Mouse (Mus musculus): ENCODE results near the gene Ccnt2.
A peak's percentile ranks its signal among the peaks of the same experiment; 100 is the strongest.
"Not testable (repeated sequence)": the region's sequence is repeated elsewhere in the genome, so short reads cannot be mapped to it uniquely, and the experiment has no call there.

Gene Ccnt2

DNA sequence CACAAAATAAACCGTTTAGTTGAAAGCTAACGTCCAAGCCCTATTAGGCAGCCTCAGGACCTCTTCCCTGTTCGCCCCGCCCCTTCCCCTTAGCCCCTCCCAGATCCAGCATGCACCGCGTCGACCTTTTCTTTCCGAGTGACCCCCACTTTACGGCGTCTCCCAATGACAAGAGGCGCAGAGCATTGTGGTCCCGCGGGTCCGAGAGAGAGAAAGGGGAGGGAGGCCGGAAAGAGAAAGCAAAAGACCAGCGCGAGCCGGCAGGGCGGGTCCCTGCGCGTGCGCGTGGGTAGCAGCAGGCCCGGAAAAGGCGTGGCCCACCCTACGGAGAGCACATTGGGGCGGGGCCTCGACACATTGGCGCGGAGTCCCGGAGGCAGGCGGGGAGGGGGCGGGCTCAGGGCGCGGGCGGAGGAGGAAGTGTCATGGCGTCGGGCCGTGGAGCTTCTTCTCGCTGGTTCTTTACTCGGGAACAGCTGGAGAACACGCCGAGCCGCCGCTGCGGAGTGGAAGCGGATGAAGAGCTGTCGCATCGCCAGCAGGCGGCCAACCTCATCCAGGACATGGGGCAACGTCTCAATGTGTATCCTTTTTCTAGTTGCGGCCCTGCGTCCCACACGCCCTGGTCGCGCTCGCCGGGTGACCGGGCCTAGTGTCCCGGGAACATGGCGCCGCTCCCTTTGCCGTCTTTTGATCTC is at the start of gene Ccnt2:
Gene Ccnt2, plus strand, starts transcription at position 362 of the 698 bp plus-strand sequence.
- peak; percentile 97 for DNase-seq (ENCODE audit: low spot score)

DNA sequence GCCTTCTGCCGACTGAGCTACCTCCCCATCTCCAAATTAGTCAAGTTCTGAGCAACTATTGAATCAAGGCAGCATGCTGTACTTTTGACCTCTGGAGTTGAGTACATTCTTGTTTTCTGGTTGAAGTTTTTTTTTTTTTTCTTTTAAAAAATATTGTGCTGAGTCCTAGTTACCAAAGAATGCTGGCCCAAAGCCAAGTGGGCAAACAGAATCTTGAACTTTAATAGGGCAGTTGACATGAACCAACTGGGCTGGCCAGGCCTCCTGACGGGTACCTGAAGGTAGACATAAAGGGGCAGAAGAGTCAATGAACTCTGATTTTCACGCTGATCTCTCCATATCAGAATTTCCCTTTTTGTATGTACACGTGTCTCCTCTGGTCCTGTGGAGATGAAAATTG is 44.9 kb upstream of the Ccnt2 start, which contains the start of gene Acmsd:
Gene Acmsd, plus strand, starts transcription at position 318 of the 400 bp plus-strand sequence.
- DNase-seq (ENCODE audit: low spot score) = no peak

- DNase-seq (ENCODE audit: low spot score) = no peak
Observed at GRCm38 (mm10) chr1:127731086-127731485, 42.9 kb upstream of the Ccnt2 start.

- no peak for DNase-seq (ENCODE audit: low spot score)
Observed at GRCm38 (mm10) chr1:127732435-127732834, 41.5 kb upstream of the Ccnt2 start.

DNA sequence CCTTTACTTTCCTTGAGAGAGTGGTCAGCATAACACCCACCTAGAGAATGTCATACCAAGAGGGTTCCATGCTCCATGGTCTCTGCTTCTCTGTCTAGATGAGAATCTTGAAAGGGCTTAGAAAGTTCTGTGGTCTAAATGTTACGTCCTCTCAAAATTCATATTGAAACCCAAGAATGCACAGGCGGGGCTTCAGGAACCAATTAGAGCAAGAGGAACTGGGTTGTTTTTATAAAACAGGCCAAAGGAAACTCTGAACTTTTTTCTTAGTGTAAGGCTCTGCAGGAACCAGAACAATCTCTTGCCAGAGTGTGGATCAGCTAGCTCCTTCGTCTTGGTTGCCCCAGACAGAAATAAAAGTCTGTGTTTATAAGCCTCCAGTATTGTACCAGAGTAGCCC is 41.1 kb upstream of the Ccnt2 start:
- no peak for DNase-seq (ENCODE audit: low spot score)

GRCm38 (mm10) chr1:127735356-127735755 is 38.6 kb upstream of the Ccnt2 start:
- no peak for DNase-seq (ENCODE audit: low spot score)

DNA sequence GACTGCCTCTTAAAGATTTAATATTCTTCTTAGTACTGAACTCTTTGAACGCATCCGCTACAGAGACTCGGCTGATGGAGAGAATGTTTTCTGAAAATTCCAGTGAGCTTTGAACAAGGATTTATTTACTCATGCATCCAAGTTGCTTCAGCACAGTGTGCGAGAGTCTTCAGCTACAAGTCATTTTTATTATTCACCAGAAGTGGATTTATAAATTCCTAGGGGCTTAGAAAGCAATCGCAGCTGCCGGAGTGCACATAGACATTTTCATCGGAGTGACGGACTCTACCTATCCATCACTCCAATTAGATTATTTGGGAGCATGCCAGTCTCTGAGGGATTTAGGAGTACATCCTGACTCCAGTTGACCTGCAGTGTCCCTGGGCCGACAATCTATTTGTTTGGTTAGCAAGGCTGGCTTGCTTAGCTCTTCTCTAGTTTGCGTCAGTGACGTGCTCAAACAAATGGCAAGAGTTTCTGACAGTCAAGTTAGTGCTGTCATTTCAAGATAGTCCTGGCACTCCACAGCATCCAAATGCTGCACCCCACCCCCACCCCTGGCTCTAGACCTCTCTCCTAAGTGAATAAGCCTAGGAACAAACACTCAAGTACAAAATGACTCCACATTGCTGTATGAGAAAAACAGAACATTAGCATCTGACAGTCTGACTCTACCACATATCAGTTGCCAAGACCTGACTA is 23.4 kb upstream of the Ccnt2 start:
- DNase-seq (ENCODE audit: low spot score) = no peak

DNA sequence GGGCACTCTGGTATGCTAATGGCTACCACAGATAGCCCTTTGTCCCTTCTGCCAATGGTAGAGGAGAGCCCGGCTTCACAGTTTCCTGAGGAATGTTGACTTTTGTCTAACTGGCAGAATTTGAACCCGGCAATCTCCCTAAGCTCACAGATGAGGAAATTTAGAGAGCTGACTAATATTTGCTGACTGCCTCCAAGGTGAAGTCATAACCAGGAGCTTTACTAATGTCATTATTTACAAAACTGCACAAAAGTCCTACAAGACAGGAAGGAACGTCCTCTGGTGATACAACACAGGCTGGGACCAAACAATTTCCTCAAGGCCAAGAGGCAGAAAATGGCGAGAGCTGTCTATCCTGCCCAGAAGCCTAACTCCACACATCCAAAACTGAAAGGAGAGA is 18.2 kb upstream of the Ccnt2 start:
- no peak for DNase-seq (ENCODE audit: low spot score)

DNA sequence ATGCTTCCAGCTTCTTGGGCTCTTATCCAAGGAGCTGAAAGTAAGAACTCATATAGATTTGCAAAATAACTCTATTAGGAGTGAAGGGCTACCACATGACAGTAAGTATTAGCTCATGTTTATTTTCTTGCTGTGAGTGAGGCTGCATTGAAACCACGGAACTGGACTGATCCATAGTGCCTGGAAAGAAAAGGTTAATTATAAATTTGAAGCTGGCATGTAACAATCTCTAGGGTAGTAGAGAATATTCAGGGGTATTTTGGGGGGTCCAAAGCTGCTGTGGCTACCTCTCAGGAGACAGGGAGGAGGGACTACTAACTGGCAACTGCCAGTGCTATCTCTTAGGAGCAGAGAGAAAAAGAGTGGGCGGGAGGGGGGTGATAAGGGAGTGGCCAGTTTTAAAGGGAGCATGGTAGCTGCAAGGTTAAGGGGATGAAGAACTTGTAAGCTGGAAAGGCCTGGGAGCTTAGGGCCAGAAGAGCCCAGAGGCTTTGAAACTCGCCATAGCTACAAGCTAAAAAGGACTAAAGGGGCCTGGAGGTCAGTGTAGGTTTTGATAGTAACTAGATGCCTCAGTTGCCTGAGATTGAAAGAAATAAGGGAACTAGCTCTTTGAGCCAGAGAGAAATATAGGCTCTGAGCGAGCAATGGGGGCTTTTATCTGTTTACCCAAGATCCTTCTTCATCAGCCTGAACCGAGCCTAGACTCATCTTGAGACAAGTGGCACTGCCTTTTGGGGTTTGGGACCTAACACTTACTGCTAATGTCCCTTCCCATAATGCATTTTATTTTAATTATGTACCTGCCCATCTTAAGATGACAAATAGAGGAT is 17.4 kb upstream of the Ccnt2 start:
- no peak for DNase-seq (ENCODE audit: low spot score)

- not testable (repeated sequence) for DNase-seq (ENCODE audit: low spot score)
Observed at GRCm38 (mm10) chr1:127757164-127757545, 16.8 kb upstream of the Ccnt2 start.

GRCm38 (mm10) chr1:127765468-127765867 is 8.5 kb upstream of the Ccnt2 start:
- no peak for DNase-seq (ENCODE audit: low spot score)

GRCm38 (mm10) chr1:127766741-127767140 is 7.2 kb upstream of the Ccnt2 start:
- no peak for DNase-seq (ENCODE audit: low spot score)

DNA sequence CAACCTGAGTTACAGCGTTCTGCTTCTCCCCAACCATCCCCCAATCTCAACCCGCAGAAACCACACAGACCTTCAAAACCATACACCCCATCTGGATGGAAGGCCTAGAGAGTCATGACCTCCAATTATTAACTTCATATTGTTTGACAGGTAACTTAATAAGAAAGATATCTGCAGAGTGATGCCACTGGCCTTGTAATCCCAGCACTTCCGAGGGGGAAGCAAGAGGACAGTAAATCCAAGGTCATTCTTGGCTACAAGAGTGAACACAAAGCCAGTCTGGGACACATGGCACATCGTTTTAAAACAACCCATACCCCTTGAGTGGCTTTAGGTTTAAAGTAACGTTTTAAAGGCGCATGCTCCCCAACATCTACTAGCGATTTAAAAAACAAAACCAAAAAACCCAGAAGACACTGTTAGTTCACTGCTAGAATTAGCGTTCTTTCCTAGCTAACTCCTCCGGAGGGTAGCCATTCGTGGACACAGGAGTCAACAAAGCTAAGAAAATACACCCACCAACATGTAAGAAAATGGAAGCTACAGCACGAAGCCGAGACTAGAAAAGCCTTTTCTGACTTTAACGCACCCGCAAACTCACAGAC is 664 bp upstream of the Ccnt2 start:
- peak; percentile 8 for DNase-seq (ENCODE audit: low spot score)

DNA sequence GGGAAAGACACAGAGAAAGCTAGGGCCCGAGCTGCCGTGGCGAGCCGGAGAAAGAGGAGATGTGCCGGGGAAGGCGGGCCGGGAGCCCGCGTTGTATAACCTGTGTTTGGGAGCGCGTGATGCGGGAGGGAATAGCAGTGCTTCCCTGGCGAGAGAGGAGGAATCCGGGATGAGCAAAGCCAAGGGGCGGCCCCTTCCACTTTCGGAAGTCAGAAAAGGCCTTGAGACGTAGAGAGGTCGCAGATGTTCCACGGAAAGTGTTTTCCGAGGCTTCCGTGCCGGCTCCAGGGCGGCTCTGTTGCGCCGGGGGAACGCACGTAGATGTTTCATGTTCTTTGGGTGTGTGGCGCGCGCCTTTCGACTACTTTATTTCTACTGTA is 527 bp downstream of the Ccnt2 start:
- DNase-seq (ENCODE audit: low spot score) = no peak

- DNase-seq (ENCODE audit: low spot score) = no peak
Observed at GRCm38 (mm10) chr1:127775206-127775720, 1.3 kb downstream of the Ccnt2 start.

DNA sequence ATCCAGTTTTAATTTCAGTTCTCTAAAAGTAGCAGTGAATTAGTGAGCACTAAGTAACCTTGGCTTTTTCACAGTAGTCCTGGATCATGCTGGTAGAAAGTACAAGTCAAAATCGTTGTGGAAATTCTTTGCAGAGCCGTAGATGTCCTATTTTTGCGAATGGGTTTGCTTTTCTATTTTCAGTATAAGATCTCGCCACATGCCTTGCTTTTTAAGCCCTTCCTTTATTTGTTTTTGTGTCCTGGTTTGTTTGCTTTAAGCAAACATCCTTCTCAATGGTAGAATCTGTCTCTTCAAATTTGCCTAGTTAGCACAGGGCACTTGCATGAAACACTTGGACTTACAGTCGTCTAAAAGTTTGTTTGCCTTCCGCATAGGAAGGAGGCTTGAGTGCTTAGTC is 2.3 kb downstream of the Ccnt2 start:
- no peak for DNase-seq (ENCODE audit: low spot score)

DNA sequence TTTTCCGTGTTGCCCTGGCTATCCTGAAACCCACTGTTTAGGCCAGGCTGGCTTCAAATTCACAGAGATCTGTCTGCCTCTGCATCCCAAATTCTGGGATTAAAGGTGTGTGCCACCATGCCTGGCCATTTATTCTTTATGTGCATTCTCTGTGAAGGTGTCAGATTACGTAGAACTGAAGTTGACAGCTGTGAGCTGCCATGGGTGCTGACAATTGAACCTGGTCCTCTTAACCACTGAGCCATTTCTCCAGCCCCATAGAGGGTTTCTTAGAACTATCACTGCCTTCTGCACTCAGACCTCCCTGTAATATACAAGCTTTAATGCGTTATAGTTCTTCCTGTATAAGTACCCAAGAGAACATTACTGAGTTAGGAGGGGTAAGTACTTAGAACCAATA is 4.6 kb downstream of the Ccnt2 start:
- no peak for DNase-seq (ENCODE audit: low spot score)

GRCm38 (mm10) chr1:127780142-127780541 is 6.2 kb downstream of the Ccnt2 start:
- no peak for DNase-seq (ENCODE audit: low spot score)

DNA sequence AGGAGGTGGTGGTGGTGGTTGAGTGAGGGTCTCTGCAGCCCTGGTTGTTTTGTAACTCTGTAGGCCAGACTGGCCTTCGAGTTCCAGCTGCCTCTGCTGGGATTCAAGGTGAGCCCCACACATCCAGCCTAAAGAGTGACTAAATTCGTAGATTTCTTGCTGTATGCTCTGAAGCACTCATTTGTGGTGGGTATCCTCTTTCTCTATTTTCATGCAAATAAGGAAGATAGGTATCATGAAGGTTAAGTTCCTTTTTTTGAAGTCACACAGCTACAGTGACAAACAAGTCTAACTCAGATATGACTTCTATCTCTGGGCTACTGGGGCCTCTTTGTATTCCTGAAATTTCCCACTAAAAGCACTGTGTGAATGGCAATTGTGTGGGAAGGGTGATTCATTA is 6.9 kb downstream of the Ccnt2 start:
- no peak for DNase-seq (ENCODE audit: low spot score)

- no peak for DNase-seq (ENCODE audit: low spot score)
Observed at GRCm38 (mm10) chr1:127783862-127784261, 9.9 kb downstream of the Ccnt2 start.

DNA sequence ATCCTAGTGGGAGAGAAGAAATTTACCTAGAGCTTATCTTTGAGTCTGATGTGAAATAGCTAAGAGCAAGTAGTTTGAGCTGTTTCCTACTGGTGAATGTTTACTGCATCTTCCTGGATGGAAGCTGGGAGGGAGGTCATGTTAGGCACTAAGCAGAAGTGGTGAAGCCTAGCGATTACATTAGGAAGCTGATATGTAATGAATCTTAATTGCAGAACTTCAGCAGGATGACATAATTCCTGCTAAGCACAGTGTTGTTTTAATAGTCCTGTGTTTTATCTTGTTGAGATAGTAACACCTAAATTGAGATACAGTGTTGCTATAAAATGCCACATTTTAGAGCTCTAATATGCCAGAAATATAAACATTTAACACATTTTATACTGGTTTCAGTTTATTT is 11.9 kb downstream of the Ccnt2 start:
- DNase-seq (ENCODE audit: low spot score) = no peak

GRCm38 (mm10) chr1:127788943-127789342 is 15.0 kb downstream of the Ccnt2 start:
- DNase-seq (ENCODE audit: low spot score) = no peak
